Mouse (Mus musculus): ENCODE measurements around the gene Rnaseh2c.
A peak's percentile ranks its signal among the peaks of the same experiment; 100 is the strongest.

The Rnaseh2c gene

DNA sequence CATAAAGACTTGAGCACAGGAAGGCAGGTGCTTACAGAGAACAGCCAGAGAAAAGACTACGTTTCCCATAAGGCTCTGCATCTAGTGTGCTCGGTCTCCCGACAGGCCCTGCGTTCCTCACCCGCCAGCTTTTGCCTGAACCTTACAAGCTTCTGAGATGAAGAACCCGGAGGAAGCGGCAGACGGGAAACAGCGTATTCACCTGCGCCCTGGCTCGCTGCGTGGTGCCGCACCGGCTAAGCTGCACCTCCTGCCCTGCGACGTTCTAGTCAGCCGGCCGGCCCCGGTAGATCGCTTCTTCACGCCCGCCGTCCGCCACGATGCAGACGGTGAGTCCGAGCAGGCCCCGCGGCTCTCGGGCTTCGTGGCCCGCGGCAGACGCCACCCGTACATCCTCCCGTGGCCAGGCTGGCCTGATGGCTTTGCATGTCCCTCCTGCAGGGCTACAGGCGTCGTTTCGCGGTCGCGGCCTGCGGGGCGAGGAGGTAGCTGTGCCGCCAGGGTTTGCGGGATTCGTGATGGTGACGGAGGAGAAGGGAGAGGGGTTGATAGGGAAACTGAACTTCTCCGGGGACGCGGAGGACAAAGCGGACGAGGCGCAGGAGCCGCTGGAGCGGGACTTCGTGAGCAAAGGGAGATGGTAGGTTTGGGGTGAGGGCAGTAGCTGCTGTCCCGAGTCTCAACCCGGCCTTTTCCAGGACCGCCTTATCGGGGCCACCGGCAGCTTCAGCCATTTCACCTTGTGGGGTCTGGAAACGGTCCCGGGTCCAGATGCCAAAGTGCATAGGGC is at the start of gene Rnaseh2c:
Rnaseh2c (plus strand) TSS at position 122 of the 790 bp plus-strand sequence.
- peak; percentile 44 to 66 for DNase-seq (ENCODE audit: low spot score in 2 of 2)

DNA sequence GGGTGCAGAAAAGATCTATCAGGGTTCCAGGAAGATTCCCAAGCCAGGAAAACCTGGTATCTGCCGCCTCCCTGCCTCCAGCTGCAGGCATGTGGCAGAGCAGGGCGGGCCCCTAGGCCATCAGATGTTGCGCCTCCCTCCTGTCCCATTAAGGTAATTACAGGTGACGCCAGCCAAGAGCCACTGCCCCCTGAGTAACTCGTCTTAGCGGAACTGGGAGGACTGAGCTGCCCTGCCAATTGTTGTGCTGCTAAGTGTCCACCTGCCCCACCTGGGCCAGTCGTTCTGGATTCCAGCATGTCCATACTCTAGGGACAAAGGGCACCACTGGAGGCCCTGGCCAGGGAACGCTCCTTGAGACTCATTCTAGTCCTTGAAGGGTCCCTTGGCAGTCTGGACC is 47.9 kb upstream of the Rnaseh2c start:
- no peak for DNase-seq (ENCODE audit: low spot score in 2 of 2)

DNA sequence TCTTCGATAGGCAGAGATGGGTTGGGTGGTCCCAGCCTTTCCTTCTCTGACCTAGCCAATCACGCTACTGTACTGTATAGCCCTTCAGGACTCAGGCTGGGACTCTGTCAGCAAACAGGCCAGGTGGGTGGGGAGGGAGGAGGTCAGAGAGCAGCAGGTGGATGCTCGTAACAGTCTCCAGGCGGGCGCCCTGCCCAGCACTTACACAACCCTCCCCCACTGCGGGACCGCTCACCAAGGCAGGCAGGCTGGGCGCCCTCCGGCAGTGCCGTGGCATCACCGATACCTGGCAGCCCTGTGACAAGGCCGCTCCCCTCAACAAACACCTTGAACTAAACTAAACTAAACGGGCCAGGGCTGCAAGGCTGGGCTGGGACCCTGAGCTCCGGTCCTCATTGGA is 47.5 kb upstream of the Rnaseh2c start:
- no peak for DNase-seq (ENCODE audit: low spot score in 2 of 2)

DNA sequence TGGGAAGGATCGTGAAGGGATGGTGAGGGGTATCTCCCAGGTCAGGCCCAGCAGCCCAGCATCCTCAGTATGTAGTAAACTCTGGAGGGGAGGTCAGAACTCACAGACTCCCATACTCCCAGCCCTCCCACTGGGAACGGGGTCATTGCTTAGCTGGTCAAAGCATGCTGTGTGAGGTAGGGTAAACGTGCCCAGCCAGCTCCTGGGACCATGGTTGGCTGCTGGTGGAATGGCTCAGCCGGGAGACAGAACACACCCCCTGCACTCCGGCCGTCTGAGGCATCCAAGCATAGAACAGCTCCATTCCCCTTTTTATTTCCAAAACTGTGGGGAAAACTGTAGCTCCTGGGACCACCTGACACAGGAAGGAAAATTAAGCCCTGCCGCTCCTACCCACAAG is 43.5 kb upstream of the Rnaseh2c start:
- DNase-seq (ENCODE audit: low spot score in 2 of 2), result no peak

DNA sequence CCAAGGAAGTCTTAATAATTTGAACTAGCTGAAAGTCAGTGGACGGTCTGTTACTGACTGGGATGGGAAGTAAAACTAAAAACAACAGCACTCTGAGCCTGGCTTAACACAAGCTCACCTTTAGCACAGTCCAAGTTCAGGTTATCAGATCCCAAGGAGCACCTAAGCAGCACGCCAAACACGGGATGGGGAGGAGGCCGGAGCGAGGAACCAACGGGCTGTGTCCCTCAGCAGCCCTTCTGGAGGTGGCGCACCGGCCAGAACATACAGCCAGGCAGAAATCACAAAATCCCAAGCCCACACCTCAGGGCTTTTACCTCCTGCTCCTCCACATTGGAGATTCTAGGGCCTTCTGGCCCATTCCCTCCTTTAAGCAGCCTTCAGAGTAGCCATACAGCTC is 42.9 kb upstream of the Rnaseh2c start:
- DNase-seq (ENCODE audit: low spot score in 2 of 2), result no peak

DNA sequence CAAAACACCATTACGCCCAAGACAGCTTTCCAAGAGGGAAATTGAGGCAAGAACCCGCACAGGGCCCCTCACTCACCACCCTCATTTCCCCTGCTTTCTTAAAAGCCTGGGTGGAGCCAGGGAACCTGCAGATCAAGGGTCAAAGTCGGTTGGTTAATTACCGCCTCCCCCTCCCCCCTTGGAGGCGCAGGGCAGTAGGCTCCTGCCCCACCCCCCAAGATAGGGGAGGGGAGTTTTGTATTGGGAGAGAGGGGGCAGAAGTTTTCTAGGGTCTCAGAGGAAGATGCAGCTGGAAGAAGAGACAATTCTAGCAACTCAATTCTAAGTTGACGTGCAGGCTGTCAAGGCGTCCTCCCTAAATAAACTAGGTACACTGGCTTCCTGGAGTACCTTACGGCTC is 42.4 kb upstream of the Rnaseh2c start:
- DNase-seq (ENCODE audit: low spot score in 2 of 2), result no peak

DNA sequence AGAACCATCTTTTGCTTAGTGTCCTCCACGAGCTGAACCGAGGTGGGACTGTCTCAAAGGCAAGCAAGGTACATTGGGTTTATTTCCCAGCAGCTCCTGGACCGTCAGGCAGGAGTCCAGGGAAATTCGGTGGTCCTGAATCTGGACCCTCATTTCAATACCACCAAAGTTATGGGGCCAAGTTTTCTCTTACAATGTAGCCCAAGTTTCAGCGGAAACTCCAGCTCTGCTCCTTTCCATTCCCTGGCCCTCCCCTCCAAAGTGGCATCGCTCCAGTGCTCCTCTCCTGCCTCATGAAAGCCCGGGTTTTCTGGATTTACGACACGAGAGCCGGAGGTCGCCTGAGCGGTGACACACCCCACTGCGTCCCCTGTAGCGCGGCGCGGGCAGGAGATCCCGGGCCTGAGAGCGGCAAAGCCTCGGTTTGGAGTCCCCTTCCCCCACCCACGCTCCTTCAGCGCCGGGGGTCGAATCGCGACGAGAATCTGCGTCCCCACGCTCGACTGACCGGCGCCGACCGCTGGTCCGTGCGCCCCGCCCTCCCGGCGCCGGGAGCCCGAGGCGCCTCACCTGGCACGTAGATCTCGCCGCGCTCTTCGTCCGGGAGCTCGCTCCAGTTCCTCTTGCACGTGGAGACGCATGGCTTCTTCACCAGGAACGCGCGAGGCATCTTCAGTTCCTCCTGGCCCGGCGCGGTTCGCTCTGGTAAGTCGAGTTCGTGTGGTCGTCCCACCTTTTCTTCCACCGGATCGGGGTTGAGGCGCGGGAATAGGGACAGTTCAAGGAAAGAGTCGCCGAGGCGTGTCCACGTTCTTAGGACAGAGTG is 41.8 kb upstream of the Rnaseh2c start:
- no peak for DNase-seq (ENCODE audit: low spot score in 2 of 2)

DNA sequence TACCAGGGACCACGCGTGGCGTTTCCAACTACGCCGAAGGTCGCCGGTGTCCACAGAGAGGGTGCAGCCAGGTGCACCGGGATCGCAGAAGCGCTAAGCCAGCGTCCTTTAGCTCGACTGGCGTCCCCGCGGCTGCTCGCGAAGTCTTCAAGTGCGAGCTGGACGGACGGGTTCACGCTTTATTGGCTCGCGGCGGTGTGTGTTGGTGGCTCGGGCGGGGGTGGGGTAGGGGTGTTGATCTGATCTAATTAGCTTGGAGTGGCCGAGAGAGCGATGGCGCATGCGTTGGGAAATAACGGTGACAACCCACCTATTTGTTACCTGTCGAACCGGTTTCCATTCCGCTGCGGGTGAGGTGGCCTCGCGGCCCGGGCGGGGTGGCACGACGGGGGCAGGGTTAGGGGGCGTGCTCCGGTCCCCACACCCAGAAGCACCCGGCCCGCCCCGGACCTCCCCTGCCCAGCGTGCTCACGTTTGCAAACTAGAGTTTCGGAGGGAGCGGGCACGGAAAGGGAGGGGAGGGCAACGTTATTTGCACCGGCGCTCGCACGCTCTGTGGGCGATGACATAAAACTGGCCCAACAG is 41.1 kb upstream of the Rnaseh2c start, which contains the start of gene Ovol1:
Ovol1 (minus strand) TSS at position 190 of the 585 bp plus-strand sequence.
- DNase-seq (ENCODE audit: low spot score in 2 of 2), result no peak

DNA sequence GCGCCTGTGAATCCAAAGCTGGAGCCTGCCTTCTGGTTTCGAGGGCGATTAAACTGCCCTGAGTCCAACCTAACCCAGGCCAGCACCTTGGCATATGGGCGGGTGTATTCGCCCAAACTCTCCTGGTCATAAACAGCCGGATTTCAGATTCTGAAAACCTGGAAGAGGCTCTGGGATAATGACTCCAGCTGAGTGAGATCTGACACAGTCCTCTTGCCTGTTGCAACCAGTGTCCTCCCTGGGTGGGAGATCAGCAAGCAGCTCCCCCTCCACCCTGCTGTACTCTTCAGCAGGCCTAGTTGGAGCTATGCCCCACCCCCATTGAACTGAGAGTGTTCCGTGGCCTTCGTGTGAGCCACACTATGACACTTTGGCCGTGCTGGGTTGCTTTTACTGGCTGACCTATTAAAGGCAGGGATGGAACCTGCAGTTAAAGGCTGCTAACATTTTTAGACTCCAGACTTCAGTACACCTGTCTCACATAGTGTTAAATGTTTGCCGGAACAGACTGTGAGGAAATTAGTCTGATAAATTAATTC is 40.4 kb upstream of the Rnaseh2c start:
- no peak for DNase-seq (ENCODE audit: low spot score in 2 of 2)

DNA sequence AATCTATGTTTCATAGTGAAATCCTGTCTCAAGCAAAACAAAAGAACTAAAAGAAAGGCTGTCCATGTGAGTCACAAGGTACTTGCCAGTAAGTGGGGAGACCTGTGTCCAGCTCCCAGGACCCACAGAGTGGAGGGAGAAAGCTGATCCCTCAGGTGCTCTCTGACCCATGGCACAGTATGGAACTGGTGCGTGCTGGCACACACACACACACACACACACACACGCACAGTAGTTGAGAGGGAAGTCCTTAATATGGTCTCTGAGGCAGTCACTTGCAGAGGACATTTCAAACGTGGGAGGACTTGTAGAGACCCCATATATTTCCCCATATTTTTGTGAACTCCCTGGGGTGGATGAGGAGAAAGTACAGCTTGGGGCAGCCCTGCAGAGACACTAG is 39.8 kb upstream of the Rnaseh2c start:
- no peak for DNase-seq (ENCODE audit: low spot score in 2 of 2)

DNA sequence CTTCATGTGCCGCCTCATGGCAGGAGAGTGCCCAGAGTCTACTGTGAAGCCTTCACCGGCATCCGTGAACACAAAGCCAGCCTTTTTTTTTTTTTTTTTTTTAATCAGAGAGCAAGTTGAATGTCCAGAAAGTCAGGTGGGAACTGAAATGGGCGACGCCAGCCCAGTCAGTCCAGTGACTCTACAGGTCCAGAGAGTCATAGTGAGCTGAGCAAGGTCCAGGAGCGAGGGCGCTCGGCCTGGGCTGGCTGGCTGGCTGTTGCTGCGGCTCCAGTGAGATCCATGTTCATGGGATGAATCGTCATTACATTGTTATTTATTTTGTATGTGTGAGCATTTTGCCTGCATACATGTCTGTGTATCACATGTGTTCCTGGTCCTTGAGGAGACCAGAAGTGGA is 38.9 kb upstream of the Rnaseh2c start:
- no peak for DNase-seq (ENCODE audit: low spot score in 2 of 2)

DNA sequence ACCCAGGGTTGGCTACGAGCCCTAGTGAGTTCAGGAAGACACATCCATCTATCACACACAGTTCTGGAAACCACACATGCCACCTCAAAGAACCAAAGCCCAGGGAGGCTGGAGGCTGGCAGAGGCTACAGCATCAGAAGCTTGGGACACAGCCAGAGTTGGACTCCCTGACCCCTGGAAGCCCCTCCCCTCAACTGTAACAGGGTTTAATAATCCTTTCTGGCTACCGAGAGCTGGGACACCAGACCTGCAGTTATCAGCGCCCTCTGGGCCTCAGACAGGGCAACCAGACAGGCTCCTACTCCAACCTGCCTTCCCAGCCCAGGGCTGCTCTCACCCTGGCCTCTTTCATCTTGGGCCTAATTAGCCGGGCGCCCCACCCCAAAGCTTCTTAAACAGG is 35.4 kb upstream of the Rnaseh2c start:
- no peak for DNase-seq (ENCODE audit: low spot score in 2 of 2)

DNA sequence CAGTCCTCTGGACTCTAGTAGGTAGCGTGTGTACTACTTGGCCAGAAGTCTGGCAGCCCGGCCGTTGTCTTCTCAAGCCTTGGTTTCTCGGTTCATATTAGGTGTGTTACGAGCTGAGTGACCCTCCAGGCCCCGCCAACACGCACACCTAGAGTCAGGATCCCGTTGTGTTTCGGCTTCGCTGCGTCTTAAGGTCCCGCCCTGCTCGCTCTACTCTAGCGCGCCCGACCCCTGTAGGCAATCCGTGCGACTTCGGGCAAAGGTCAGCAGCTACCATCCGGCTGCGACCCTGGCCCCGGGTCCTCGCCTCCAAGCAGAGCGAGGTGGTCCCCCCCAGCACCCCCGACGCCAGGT is 34.5 kb upstream of the Rnaseh2c start:
- no peak for DNase-seq (ENCODE audit: low spot score in 2 of 2)

DNA sequence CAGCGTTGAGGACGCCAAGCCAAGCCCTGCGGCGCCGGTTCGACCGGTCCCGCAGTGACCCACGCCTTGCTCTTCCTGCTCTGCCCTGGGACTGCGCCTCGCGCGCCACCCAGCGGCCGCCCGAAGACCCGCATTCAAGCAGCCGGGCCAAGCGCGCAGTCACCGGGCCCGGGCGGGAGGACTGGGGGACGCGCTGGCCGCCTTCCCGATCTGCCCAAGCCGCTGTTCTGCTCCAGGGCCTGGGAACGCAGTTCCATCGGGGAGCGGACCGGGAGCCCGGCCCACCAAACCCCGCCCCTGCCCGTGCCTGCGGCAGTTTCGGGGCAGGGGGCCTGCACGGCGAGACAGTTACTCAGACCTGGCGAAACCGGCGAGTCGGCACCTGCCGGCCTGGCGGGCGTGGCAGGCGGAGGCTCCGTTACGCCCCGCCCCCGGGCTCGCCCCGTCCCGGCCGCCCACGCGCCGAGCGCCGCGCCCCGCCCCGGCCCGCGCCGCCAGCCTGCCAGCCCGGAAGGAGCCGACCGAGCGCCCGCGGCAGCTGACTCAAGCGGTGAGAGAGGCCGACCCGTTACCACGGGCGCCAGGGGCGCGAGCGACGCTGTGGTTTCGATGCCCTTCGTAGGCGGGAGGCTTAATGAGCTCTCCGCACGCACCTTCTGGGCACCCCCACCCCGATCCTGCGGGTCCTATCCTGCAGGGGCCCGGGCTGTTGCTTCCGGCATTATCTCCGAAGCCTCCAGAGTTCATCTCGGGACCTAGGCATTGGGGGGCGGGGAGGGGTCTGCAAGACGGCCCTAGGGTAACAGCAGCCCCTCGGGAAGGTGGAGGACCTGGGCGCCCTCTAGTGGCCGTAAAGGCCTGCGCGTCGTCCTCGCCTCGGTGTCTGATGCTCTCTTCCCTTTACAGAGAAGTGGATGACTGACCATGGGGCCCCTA is 33.9 kb upstream of the Rnaseh2c start, which contains the start of gene Ap5b1:
Ap5b1 (plus strand) TSS at position 492 of the 936 bp plus-strand sequence.
- DNase-seq (ENCODE audit: low spot score in 2 of 2), result peak; percentile 76 to 92

DNA sequence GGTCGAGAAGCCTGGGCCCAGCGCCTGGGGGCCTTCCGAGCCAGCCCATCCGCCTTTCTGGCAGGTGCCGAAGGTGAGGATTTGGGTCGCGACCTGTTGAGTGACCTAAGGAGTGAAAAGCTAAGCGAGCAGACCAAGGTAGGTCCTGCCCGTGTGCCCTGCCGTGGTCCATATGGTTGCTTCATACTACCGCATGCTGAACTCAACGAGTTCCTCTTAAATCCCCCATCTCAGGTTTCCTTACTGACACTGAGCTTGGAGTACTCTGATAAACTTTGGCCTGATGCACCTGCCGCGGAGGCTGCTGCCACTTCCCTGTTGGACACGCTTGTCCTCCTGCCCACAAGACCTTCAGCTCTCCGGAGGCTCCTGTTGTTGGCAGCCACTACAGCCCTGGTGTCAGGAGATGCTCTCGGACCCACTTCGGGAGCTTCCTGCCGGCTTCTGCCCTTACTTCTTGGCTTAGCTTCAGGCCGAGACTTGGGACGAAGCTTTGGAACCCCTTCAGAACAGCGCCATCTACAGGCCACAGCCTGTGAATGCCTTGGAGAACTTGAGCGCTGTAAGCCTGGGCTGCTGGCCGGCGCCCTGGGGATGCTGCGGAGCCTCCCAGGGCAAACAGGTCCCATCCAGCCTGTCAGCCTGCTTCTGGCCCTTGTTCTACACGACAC is 33.1 kb upstream of the Rnaseh2c start:
- DNase-seq (ENCODE audit: low spot score in 2 of 2), result peak; percentile 66 to 82

DNA sequence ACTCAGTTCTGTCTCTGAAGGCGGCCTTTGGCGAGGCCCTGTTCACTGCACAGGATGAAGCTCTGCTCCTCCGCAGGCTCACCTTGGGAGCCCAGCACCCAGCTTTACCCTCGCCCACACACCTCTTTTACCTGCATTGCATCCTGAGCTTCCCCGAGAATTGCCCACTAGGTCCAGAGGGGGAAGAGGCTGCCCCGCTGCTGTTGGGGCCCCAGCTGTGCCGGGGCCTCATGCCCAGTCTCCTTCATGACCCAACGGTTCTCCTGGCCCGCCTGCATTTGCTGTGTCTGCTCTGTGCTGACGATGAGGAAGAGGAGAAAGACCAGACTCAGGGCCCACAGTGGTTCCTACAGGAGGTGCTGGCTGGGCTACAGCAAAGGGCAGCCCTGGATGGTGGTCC is 32.2 kb upstream of the Rnaseh2c start:
- DNase-seq (ENCODE audit: low spot score in 2 of 2), result peak in 1 of 2 experiments; percentile 4

DNA sequence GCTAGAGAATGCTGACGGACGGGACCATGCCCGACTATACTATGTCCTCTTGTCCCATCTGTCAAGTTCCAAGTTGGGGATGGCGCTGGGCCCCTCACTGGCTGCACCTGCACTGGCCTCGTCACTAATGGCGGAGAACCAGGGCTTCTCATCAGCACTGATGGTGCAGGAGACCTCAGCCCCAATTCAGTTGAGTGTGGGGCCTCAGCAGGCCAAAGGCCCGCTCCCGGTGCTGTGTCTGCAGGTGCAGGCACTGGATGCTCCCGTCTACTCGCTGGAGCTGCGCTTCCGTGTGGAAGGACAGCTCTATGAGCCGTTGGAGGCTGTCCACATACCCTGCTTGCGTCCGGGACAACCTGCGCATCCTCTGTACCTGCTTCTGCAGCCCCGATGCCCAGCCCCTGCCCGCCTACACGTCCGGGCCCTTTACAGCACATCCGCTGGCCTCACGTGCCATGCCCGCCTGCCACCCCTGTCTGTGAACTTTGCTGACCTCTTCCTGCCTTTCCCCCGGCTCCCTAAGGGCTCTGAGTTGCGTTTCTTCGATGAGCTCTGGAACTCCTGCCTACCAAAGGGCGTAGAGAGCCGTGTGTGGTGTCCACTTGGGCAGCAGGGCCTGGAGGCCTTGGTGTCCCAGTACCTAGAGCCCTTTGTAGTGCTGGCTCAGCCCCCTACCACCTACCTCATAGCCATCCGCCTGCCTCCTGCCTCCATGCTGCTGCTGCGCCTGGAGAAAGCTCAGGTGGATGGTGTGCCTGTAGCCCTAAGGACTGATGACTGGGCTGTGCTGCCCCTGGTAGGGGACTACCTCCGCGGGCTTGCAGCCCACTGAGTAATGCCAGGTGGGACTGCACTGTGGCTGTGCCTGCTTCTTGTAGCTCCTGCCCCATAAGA is 31.1 kb upstream of the Rnaseh2c start:
- peak in 1 of 2 experiments; percentile 19 for DNase-seq (ENCODE audit: low spot score in 2 of 2)

DNA sequence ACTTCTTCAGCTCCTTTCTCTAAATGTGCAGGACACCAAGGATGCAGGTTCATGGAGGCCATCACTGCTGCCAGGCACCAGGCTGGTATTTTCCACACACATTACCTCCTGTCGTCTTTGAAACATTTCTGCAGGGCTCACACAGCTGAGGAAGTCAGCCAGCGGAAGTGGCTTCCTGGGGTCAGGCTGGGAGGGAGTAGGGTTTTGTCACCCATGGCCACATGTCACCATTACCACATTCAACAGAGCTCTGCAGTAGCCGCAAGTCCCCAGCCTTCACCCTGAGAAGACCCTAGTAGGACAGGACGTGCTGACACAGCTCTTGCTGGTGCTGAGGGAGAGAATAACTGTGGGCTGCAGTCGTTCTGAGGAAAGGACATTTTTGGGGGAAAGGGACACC is 29.8 kb upstream of the Rnaseh2c start:
- no peak for DNase-seq (ENCODE audit: low spot score in 2 of 2)

DNA sequence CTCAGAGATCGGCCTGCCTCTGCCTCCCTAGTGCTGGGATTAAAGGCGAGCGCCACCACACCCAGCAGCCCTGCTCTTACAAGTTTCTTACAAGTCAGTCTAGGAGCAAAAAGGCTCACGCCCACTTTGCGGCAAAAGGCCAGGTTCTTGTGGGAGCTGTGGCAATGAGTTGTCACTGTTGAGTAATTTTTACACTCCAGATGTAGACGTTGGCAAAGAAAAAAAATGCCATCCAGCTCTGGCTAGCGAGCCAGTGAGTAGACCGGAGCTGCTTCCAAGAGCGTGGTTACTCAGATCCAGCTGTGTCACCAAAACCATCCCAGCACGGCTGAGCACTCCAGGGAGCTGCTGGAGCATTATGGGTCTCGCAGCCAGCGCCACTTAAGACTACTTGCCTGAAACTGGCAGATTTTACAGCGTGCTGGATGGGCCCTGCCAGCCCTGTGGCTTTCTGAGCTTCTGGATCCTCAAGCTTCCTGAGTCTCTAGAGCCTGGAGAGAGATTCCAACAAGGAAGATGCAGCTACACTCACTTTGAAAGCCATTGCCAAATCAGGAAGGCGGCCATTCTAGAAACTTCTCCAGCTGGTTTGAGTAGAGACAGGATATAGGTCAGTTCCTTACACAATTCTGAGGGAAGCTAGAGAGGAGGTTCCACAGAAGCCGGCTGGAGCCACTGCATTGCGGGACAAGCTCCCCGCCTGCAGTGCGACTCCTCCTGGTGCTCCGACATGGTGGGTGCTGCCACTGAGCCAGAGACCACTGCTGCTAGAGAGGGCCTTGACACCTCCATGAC is 29.1 kb upstream of the Rnaseh2c start:
- DNase-seq (ENCODE audit: low spot score in 2 of 2), result peak in 1 of 2 experiments; percentile 19

Measured in cerebellum, postnatal 4 days (tissue).